Mouse (Mus musculus) kidney, postnatal 0 days (tissue): ENCODE data around the gene Arhgef1. TPM values are rescaled to one million over a fixed set of nuclear protein-coding genes. Genes with fewer than 3 reads are reported as not detected.

Source experiments
- ATAC-seq: fragments of 200-750 bp; cut with Nextera tagmentation; replicated peaks from 2 replicates; pipeline ENCODE4 v1.8.0; 2017; ENCODE audit warnings: low read depth, moderate number of reproducible peaks, moderate TSS enrichment, moderate library complexity; ENCODE audit not compliant: low FRiP score
- DNase-seq: peaks from one replicate; pipeline ENCODE4 v3.0.0-alpha.2; 2016; ENCODE audit warnings: low spot score
- H3K27ac ChIP-seq: fragments of 300-500 bp; sonication (generic); 2 replicates; pipeline ENCODE4 v1.5.1; 2014; ENCODE audit warnings: mild to moderate bottlenecking
- H3K27me3 ChIP-seq: fragments of 300-500 bp; sonication (generic); 2 replicates; pipeline ENCODE4 v1.6.1; 2014; ENCODE audit warnings: low read length, mixed read lengths; ENCODE audit not compliant: insufficient read depth
- H3K36me3 ChIP-seq: fragments of 300-500 bp; sonication (generic); 2 replicates; pipeline ENCODE4 v1.6.1; 2014; ENCODE audit warnings: low read length, mixed read lengths; ENCODE audit not compliant: insufficient read depth
- H3K4me1 ChIP-seq: fragments of 300-500 bp; sonication (generic); replicated peaks from 2 replicates; pipeline ENCODE4 v1.6.1; 2014; ENCODE audit warnings: antibody characterized with exemption, low read length, mixed read lengths; ENCODE audit not compliant: insufficient read depth
- H3K4me2 ChIP-seq: fragments of 300-500 bp; sonication (generic); 2 replicates; pipeline ENCODE4 v1.6.1; 2014; ENCODE audit warnings: mild to moderate bottlenecking, low read length, moderate library complexity, mixed read lengths
- H3K4me3 ChIP-seq: fragments of 300-500 bp; sonication (generic); replicated peaks from 2 replicates; pipeline ENCODE4 v1.5.1; 2014; ENCODE audit warnings: low read depth, low read length
- H3K9ac ChIP-seq: fragments of 300-500 bp; sonication (generic); 2 replicates; pipeline ENCODE4 v1.6.1; 2014; ENCODE audit warnings: low read depth, low read length
- H3K9me3 ChIP-seq: fragments of 300-500 bp; sonication (generic); replicated peaks from 2 replicates; pipeline ENCODE4 v1.6.1; 2016; ENCODE audit warnings: low read length, inconsistent platforms, mixed read lengths
- CTCF ChIP-seq: IDR thresholded peaks from 2 replicates; pipeline ENCODE4 v1.5.1; 2016; ENCODE audit warnings: antibody characterized with exemption, low read depth, mild to moderate bottlenecking, moderate library complexity
- WGBS: fragments of 180-500 bp; shearing (Covaris S2); extraction: QIAGEN DNeasy Blood & Tissue Kit; methylation state at CpG from one replicate; pipeline ENCODE4 v1.1.7; 2014; 5-methylcytosine and 5-hydroxymethylcytosine counted together
- polyA plus RNA-seq: library from polyadenylated mRNA; unstranded; fragments of >200 nt; fragmentation: Nextera tagmentation; extraction: Ambion mirVana; gene quantifications from 2 replicates; pipeline ENCODE4 v1.2.1, GENCODE M21; 2015

Gene Arhgef1
- polyA plus RNA-seq, 1 experiment from 2014 or later = 63.6 TPM

GRCm38 (mm10) chr7:24904070-24904483, 1.4 kb downstream of the Arhgef1 start:
- Histone ChIP-seq H3K36me3 (peaks cover 4% of the 10 kb centered on the region), H3K27ac (peak overlapping the region; percentile 92), H3K9ac (peak overlapping the region; percentile 59; the same call in 1 of the 2 replicates), H3K27me3 (no peaks in the 10 kb centered on the region), H3K4me3 (peak overlapping the region; percentile 77), H3K4me1 (peaks cover 11% of the 10 kb centered on the region; the same call in 1 of the 2 replicates), H3K9me3 (no peaks in the 10 kb centered on the region), H3K4me2 (peak overlapping the region; percentile 74)
- 0% methylated on average over 30 of the region's 30 CpGs for WGBS
- TF ChIP-seq CTCF = peak; percentile 82
- peak; percentile 99 for DNase-seq
- peak; percentile 96 for ATAC-seq

- ATAC-seq (peak; percentile 23; the same call in 1 of the 2 replicates), DNase-seq (peak; percentile 90)
- TF ChIP-seq CTCF = peak; percentile 83
- 19% methylated on average over 3 of the region's 3 CpGs for WGBS
- Histone ChIP-seq H3K36me3 (peaks cover 6% of the 10 kb centered on the region), H3K4me1 (peaks cover 11% of the 10 kb centered on the region; the same call in 1 of the 2 replicates), H3K4me3 (peak overlapping the region; percentile 77), H3K9me3 (no peaks in the 10 kb centered on the region), H3K9ac (peak overlapping the region; percentile 59; the same call in 1 of the 2 replicates), H3K4me2 (peak overlapping the region; percentile 74), H3K27me3 (no peaks in the 10 kb centered on the region), H3K27ac (peak overlapping the region; percentile 80; the same call in 1 of the 2 replicates)
Observed at GRCm38 (mm10) chr7:24904936-24905335, 2.2 kb downstream of the Arhgef1 start.

DNA sequence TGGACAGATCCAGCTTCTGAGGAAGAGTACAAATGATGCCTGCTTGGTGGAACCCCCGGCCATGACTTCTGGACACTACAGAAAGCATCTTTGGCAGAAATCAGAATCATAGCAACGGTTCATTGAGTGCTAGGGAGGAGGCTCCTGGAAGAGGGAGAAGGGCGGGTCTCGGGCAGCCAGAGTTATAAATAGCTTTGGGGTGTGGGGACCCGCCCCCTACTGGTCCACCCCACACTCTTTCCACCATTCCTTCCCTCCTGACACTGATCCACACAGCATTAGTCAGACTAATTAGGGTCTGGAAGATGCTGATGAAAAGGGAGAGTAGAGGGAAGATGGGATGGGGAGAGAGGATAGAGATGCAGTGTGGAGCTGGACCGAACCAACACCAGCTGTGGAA, 3.8 kb downstream of the Arhgef1 start:
- Histone ChIP-seq H3K4me3 (no peak overlapping the region), H3K4me2 (peak overlapping the region; percentile 15; the same call in 1 of the 2 replicates), H3K27ac (no peak overlapping the region), H3K9ac (no peak overlapping the region), H3K9me3 (no peaks in the 10 kb centered on the region), H3K4me1 (peaks cover 11% of the 10 kb centered on the region; the same call in 1 of the 2 replicates), H3K36me3 (peaks cover 9% of the 10 kb centered on the region), H3K27me3 (no peaks in the 10 kb centered on the region)
- ATAC-seq (no peak), DNase-seq (no peak)
- TF ChIP-seq CTCF = no peak
- WGBS = 18% methylated on average over 6 of the region's 6 CpGs

DNA sequence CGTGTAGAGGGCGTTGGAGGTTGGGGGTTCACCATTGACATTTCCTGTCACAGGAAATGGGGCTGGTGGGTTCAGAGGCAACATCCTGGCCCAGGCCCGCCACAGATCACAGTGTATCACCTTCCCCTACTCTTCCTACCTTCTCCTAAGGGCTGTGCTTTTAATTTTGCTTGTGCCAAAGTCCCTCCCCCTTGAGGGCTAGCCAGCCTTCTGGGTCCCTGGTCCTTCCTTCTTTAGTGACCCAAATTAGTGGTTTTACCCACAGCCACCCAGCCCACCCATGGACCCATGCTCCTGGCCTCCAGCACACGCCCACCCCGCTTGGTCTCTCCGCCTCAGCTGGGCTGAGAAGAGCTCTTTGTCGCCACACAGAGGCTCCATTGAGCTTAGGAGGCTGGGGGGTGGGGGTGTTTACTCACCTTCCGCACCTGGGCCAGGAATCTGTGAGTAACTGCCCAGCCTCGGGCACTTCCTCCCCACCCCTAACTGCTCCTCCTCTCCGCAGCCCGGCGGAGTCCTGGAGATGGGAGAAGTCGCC, 4.6 kb downstream of the Arhgef1 start:
- Histone ChIP-seq H3K4me1 (peaks cover 11% of the 10 kb centered on the region; the same call in 1 of the 2 replicates), H3K27ac (no peak overlapping the region), H3K27me3 (no peaks in the 10 kb centered on the region), H3K4me2 (peak overlapping the region; percentile 15; the same call in 1 of the 2 replicates), H3K36me3 (peaks cover 13% of the 10 kb centered on the region), H3K9me3 (no peaks in the 10 kb centered on the region), H3K9ac (0 out of 2 replicates have a peak overlapping the region, but pooled peaks have one; percentile 8), H3K4me3 (no peak overlapping the region)
- ATAC-seq (no peak), DNase-seq (no peak)
- peak; percentile 25; the same call in 1 of the 2 replicates for TF ChIP-seq CTCF
- 34% methylated on average over 13 of the region's 13 CpGs for WGBS

DNA sequence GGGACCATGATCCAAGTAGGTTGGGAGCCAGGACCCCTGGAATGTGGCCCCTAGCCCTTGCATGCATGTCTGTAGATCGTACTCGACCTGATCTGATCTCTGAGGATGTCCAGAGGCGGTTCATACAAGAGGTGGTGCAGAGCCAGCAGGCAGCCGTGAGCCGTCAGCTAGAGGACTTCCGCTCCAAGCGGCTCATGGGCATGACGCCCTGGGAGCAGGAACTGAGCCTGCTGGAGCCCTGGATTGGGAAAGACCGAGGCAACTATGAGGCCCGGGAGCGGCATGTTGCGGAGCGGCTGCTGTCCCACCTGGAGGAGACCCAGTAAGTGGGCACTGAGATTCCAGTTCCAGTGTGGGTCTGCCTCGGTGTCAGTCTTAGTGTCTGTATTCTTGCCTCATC, 9.8 kb downstream of the Arhgef1 start:
- Histone ChIP-seq H3K4me1 (no peaks in the 10 kb centered on the region), H3K27me3 (no peaks in the 10 kb centered on the region), H3K9ac (no peak overlapping the region), H3K4me3 (no peak overlapping the region), H3K27ac (no peak overlapping the region), H3K4me2 (no peak overlapping the region), H3K36me3 (peaks cover 33% of the 10 kb centered on the region), H3K9me3 (no peaks in the 10 kb centered on the region)
- no peak for TF ChIP-seq CTCF
- WGBS = 93% methylated on average over 14 of the region's 14 CpGs
- no peak for DNase-seq
- ATAC-seq = no peak

GRCm38 (mm10) chr7:24918763-24919323, 16.1 kb downstream of the Arhgef1 start:
- WGBS = 86% methylated on average over 20 of the region's 20 CpGs
- Histone ChIP-seq H3K4me3 (no peak overlapping the region), H3K27me3 (no peaks in the 10 kb centered on the region), H3K36me3 (peaks cover 63% of the 10 kb centered on the region), H3K4me1 (no peaks in the 10 kb centered on the region), H3K9ac (no peak overlapping the region), H3K27ac (no peak overlapping the region), H3K9me3 (no peaks in the 10 kb centered on the region), H3K4me2 (no peak overlapping the region)
- no peak for TF ChIP-seq CTCF
- DNase-seq (no peak), ATAC-seq (0 out of 2 replicates have a peak, but pooled peaks have one; percentile 17)
